Mouse (Mus musculus) heart, postnatal 25 days (tissue): ENCODE results near the gene Rnf180. TPM values are rescaled to one million over a fixed set of nuclear protein-coding genes. Genes with fewer than 3 reads are reported as not detected.

Source experiments
- DNase-seq: peaks from one replicate; pipeline ENCODE4 v3.0.0; 2022; ENCODE audit warnings: low spot score
- intact Hi-C: fragments of 180-260 bp; cut with DNase I; formaldehyde crosslinking; loops from one replicate; pipeline ENCODE4 v1.15.1; 2025
- total RNA-seq, 2 experiments: library from RNA; stranded (reverse); gene quantifications; 2 replicates each; pipeline ENCODE4 v1.2.3; 2021

Gene Rnf180
- total RNA-seq, 2 experiments from 2014 or later = 0.61 to 0.81 TPM

GRCm38 (mm10) chr13:105256757-105257433 lies 37.7 kb downstream of the Rnf180 start:
- intact Hi-C loops = no loop called here
- DNase-seq = no peak

- intact Hi-C loops = no loop called here
- no peak for DNase-seq
Measured at GRCm38 (mm10) chr13:105250767-105251166, 43.8 kb downstream of the Rnf180 start.

GRCm38 (mm10) chr13:105250264-105250663 lies 44.4 kb downstream of the Rnf180 start:
- no peak for DNase-seq
- intact Hi-C loops = no loop called here

- DNase-seq = no peak
- intact Hi-C loops = no loop called here
Measured at GRCm38 (mm10) chr13:105249599-105249998, 45.0 kb downstream of the Rnf180 start.

GRCm38 (mm10) chr13:105247691-105248090 lies 46.9 kb downstream of the Rnf180 start:
- intact Hi-C loops = no loop called here
- DNase-seq = no peak

GRCm38 (mm10) chr13:105240810-105241209 lies 53.8 kb downstream of the Rnf180 start:
- intact Hi-C loops = loop anchor here (1.0 kb wide), 1 partner anchor 293 kb away; no protein-coding TSS in a partner anchor
- no peak for DNase-seq

GRCm38 (mm10) chr13:105227126-105227525 lies 67.5 kb downstream of the Rnf180 start:
- intact Hi-C loops = no loop called here
- no peak for DNase-seq

GRCm38 (mm10) chr13:105224048-105224447 lies 70.6 kb downstream of the Rnf180 start:
- intact Hi-C loops = loop anchor here (5.0 kb wide), 1 partner anchor 172 kb away; the partner anchor contains the start of gene Rgs7bp
- DNase-seq = no peak

- intact Hi-C loops = loop anchor here (1.0 to 5.0 kb wide), 2 partner anchors 171 to 275 kb away; partner anchors contain the start of gene Rgs7bp
- no peak for DNase-seq
Measured at GRCm38 (mm10) chr13:105223147-105223546, 71.5 kb downstream of the Rnf180 start.

- intact Hi-C loops = loop anchor here (5.0 kb wide), 1 partner anchor 170 kb away; the partner anchor contains the start of gene Rgs7bp
- no peak for DNase-seq
Measured at GRCm38 (mm10) chr13:105222016-105222725, 72.4 kb downstream of the Rnf180 start.

- DNase-seq = no peak
- intact Hi-C loops = no loop called here
Measured at GRCm38 (mm10) chr13:105210746-105211145, 83.9 kb downstream of the Rnf180 start.

- DNase-seq = no peak
- intact Hi-C loops = no loop called here
Measured at GRCm38 (mm10) chr13:105203851-105204250, 90.8 kb downstream of the Rnf180 start.

GRCm38 (mm10) chr13:105198658-105199057 lies 96.0 kb downstream of the Rnf180 start:
- intact Hi-C loops = no loop called here

GRCm38 (mm10) chr13:105198028-105198427 lies 96.6 kb downstream of the Rnf180 start:
- intact Hi-C loops = no loop called here

More at GRCm38 (mm10) chr13:105198658-105199057, 96.0 kb downstream of the Rnf180 start:
- DNase-seq = no peak

GRCm38 (mm10) chr13:105193583-105193982 lies 101.0 kb downstream of the Rnf180 start:
- DNase-seq = no peak
- intact Hi-C loops = no loop called here

More at GRCm38 (mm10) chr13:105198028-105198427, 96.6 kb downstream of the Rnf180 start:
- no peak for DNase-seq

GRCm38 (mm10) chr13:105188730-105189129 lies 105.9 kb downstream of the Rnf180 start:
- no peak for DNase-seq
- intact Hi-C loops = no loop called here

- intact Hi-C loops = no loop called here
- no peak for DNase-seq
Measured at GRCm38 (mm10) chr13:105180781-105181180, 113.8 kb downstream of the Rnf180 start.

GRCm38 (mm10) chr13:105165441-105165840 lies 129.2 kb downstream of the Rnf180 start:
- intact Hi-C loops = no loop called here
- no peak for DNase-seq

- intact Hi-C loops = loop anchor here (5.0 kb wide), 1 partner anchor 207 kb away; no protein-coding TSS in a partner anchor
- no peak for DNase-seq
Measured at GRCm38 (mm10) chr13:105153955-105154354, 140.7 kb downstream of the Rnf180 start.

- intact Hi-C loops = loop anchor here (5.0 kb wide), 1 partner anchor 203 kb away; no protein-coding TSS in a partner anchor
- DNase-seq = no peak
Measured at GRCm38 (mm10) chr13:105150006-105150405, 144.6 kb downstream of the Rnf180 start.
